In the genomic region with DNA sequence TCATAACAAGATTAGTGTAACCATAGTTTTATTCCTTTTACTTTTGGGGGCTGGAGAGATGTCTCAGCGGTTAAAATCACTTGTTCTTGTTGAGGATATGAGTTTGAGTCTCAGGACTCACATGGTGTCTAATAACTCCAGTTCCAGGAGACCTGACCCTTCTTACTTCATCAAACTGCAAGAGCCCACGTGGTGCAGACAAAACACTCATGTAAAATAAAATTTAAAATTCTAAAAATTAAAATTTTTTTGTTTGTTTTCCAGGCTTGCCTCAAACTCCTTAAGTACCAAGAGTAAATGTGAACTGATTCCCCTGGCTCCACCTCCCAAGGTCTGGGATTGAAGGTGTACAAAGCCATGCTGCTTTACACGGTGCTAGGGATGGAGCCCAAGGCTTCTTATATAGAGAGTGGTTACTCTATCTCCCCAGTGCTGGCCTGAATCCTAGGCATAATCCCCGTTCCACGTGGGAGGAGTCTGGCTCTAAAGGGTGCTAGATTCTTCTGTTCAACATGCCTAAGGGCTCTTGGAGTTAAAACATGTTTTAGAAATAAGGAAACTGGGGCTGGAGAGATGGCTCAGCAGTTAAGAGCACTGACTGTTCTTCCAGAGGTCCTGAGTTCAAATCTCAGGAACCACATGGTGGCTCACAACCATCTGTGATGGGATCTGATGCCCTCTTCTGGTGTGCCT, we compare ENCODE assay signal across 9 mouse cellular contexts. TPM values are rescaled to one million over a fixed set of nuclear protein-coding genes. Genes with fewer than 3 reads are reported as not detected.
DNase-seq lines count a peak whose midpoint lies in the region; ATAC-seq lines count a peak whose summit lies in the region.
"Had no signal": no experiment of that assay in that cellular context is flagged by ENCODE, and none has a peak within 500 bp of the region (broad histone marks: within the 10 kb centered on the region; RNA-seq: fewer than 3 reads in every experiment).

No protein-coding gene starts in this region.

- H3K4me1 ChIP-seq in kidney, embryonic 16.5 days (ENCODE audit: insufficient read depth, low read length): peaks cover 19% of the 10 kb centered on the region
- no peaks in the 10 kb centered on the region for H3K4me1 ChIP-seq in embryonic facial prominence, embryonic 11.5 days (ENCODE audit: control insufficient read depth, insufficient read depth, low read length)
- peaks cover 15% of the 10 kb centered on the region for H3K4me1 ChIP-seq in hindbrain, embryonic 15.5 days (replicated peaks)
- peaks cover 6% of the 10 kb centered on the region; the same call in 1 of the 2 replicates for H3K4me1 ChIP-seq in midbrain, embryonic 15.5 days

- WGBS in kidney, embryonic 16.5 days: 22% methylated on average over 5 of the region's 5 CpGs
- 20% methylated on average over 5 of the region's 5 CpGs for WGBS in embryonic facial prominence, embryonic 11.5 days
- WGBS in hindbrain, embryonic 15.5 days: 27% methylated on average over 5 of the region's 5 CpGs
- 27% methylated on average over 5 of the region's 5 CpGs for WGBS in midbrain, embryonic 15.5 days

- no peaks in the 10 kb centered on the region for H3K36me3 ChIP-seq in kidney, embryonic 16.5 days (ENCODE audit: insufficient read depth, low read length)
- H3K36me3 ChIP-seq in embryonic facial prominence, embryonic 11.5 days (replicated peaks; ENCODE audit: control insufficient read depth, insufficient read depth, low read depth, low read length): no peaks in the 10 kb centered on the region
- peaks cover 6% of the 10 kb centered on the region; the same call in 1 of the 2 replicates for H3K36me3 ChIP-seq in hindbrain, embryonic 15.5 days
- H3K36me3 ChIP-seq in midbrain, embryonic 15.5 days (replicated peaks): no peaks in the 10 kb centered on the region

- no peak for ATAC-seq in kidney, embryonic 16.5 days (ENCODE audit: low FRiP score, low TSS enrichment)
- no peak for ATAC-seq in embryonic facial prominence, embryonic 11.5 days (replicated peaks; ENCODE audit: insufficient number of reproducible peaks, low FRiP score, low TSS enrichment, low read depth)
- no peak for ATAC-seq in hindbrain, embryonic 15.5 days (ENCODE audit: low FRiP score, low read depth)
- no peak for ATAC-seq in midbrain, embryonic 15.5 days (replicated peaks)

- DNase-seq in kidney, adult 11 months: no peak
- no peak for DNase-seq in embryonic facial prominence, embryonic 11.5 days (ENCODE audit: low spot score)
- no peak for DNase-seq in adrenal gland, adult 18-20 months (ENCODE audit: low spot score in 2 of 2)
- DNase-seq in retina, embryonic 14.5 days (ENCODE audit: low spot score): no peak
- no peak for DNase-seq in kidney, adult 9 months

- peak overlapping the region; percentile 50; the same call in 1 of the 2 replicates for H3K4me3 ChIP-seq in kidney, embryonic 16.5 days (ENCODE audit: low read length)
- no peak overlapping the region for H3K4me3 ChIP-seq in embryonic facial prominence, embryonic 11.5 days (ENCODE audit: low read depth, low read length)
- H3K4me3 ChIP-seq in hindbrain, embryonic 15.5 days: peak overlapping the region; percentile 83
- H3K4me3 ChIP-seq in midbrain, embryonic 15.5 days: peak overlapping the region; percentile 60

- H3K27ac ChIP-seq in kidney, embryonic 16.5 days (ENCODE audit: low read length): no peak overlapping the region
- no peak overlapping the region for H3K27ac ChIP-seq in embryonic facial prominence, embryonic 11.5 days (replicated peaks; ENCODE audit: low read depth, low read length)
- H3K27ac ChIP-seq in hindbrain, embryonic 15.5 days (replicated peaks): peak overlapping the region; percentile 79; the same call in 1 of the 2 replicates
- no peak overlapping the region for H3K27ac ChIP-seq in midbrain, embryonic 15.5 days

- H3K4me2 ChIP-seq in kidney, embryonic 16.5 days (replicated peaks; ENCODE audit: low read depth, low read length): peak overlapping the region; percentile 66
- H3K4me2 ChIP-seq in embryonic facial prominence, embryonic 11.5 days (ENCODE audit: low read depth, low read length): peak overlapping the region; percentile 88
- H3K4me2 ChIP-seq in hindbrain, embryonic 15.5 days: peak overlapping the region; percentile 87
- peak overlapping the region; percentile 76 for H3K4me2 ChIP-seq in midbrain, embryonic 15.5 days

- no peak overlapping the region for H3K9ac ChIP-seq in kidney, embryonic 16.5 days (replicated peaks; ENCODE audit: low read length)
- H3K9ac ChIP-seq in embryonic facial prominence, embryonic 11.5 days (replicated peaks; ENCODE audit: low read length): no peak overlapping the region
- 0 out of 2 replicates have a peak overlapping the region, but pooled peaks have one; percentile 69 for H3K9ac ChIP-seq in hindbrain, embryonic 15.5 days
- H3K9ac ChIP-seq in midbrain, embryonic 15.5 days: no peak overlapping the region

- no peaks in the 10 kb centered on the region for H3K9me3 ChIP-seq in kidney, embryonic 16.5 days (ENCODE audit: low read length)
- H3K9me3 ChIP-seq in embryonic facial prominence, embryonic 11.5 days (replicated peaks; ENCODE audit: control insufficient read depth, low read length): no peaks in the 10 kb centered on the region
- no peaks in the 10 kb centered on the region for H3K9me3 ChIP-seq in hindbrain, embryonic 15.5 days
- H3K9me3 ChIP-seq in midbrain, embryonic 15.5 days: no peaks in the 10 kb centered on the region

- no peaks in the 10 kb centered on the region for H3K27me3 ChIP-seq in kidney, embryonic 16.5 days (ENCODE audit: insufficient read depth, low read length)
- H3K27me3 ChIP-seq in embryonic facial prominence, embryonic 11.5 days (ENCODE audit: control insufficient read depth, insufficient read depth, low read length): no peaks in the 10 kb centered on the region; the same call in 1 of the 2 replicates
- no peaks in the 10 kb centered on the region for H3K27me3 ChIP-seq in hindbrain, embryonic 15.5 days
- no peaks in the 10 kb centered on the region for H3K27me3 ChIP-seq in midbrain, embryonic 15.5 days (replicated peaks)

RNA-seq across cellular contexts. Expression of a gene that starts 0.8 kb away (rescaled TPM):
- 14.2 and 14.4 TPM in 2 replicates for polyA plus RNA-seq in kidney, embryonic 16.5 days (2015; fragmentation: Nextera tagmentation; extraction: Ambion mirVana)
- polyA plus RNA-seq in embryonic facial prominence, embryonic 11.5 days (2014; fragmentation: Nextera tagmentation; extraction: Ambion mirVana): 4.8 and 6.1 TPM in 2 replicates
- 21.1 and 23.0 TPM in 2 replicates for polyA plus RNA-seq in hindbrain, embryonic 15.5 days (2015; fragmentation: Nextera tagmentation; extraction: Ambion mirVana)
- polyA plus RNA-seq in midbrain, embryonic 15.5 days (2015; fragmentation: Nextera tagmentation; extraction: Ambion mirVana): 15.4 and 15.5 TPM in 2 replicates
- 10 to 100 TPM; 40.6 to 43.4 TPM for total RNA-seq in adrenal gland, adult 18-20 months (2021)

RNA-seq across cellular contexts. Expression of a gene that starts 8.4 kb away (rescaled TPM):
- 5.4 and 6.0 TPM in 2 replicates for polyA plus RNA-seq in kidney, embryonic 16.5 days (2015; fragmentation: Nextera tagmentation; extraction: Ambion mirVana)
- 2.5 and 3.1 TPM in 2 replicates for polyA plus RNA-seq in embryonic facial prominence, embryonic 11.5 days (2014; fragmentation: Nextera tagmentation; extraction: Ambion mirVana)
- polyA plus RNA-seq in hindbrain, embryonic 15.5 days (2015; fragmentation: Nextera tagmentation; extraction: Ambion mirVana): 8.5 and 11.7 TPM in 2 replicates
- 13.4 and 14.1 TPM in 2 replicates for polyA plus RNA-seq in midbrain, embryonic 15.5 days (2015; fragmentation: Nextera tagmentation; extraction: Ambion mirVana)
- total RNA-seq in adrenal gland, adult 18-20 months (2021): 10 to 100 TPM; 10.7 to 11.2 TPM
- total RNA-seq: neutrophil, adult 5-6 weeks had no signal

RNA-seq across cellular contexts. Expression of a gene that starts 8.5 kb away (rescaled TPM):
- polyA plus RNA-seq in kidney, embryonic 16.5 days (2015; fragmentation: Nextera tagmentation; extraction: Ambion mirVana): 70.3 and 75.4 TPM in 2 replicates
- 28.5 and 33.8 TPM in 2 replicates for polyA plus RNA-seq in embryonic facial prominence, embryonic 11.5 days (2014; fragmentation: Nextera tagmentation; extraction: Ambion mirVana)
- 51.7 and 53.8 TPM in 2 replicates for polyA plus RNA-seq in hindbrain, embryonic 15.5 days (2015; fragmentation: Nextera tagmentation; extraction: Ambion mirVana)
- polyA plus RNA-seq in midbrain, embryonic 15.5 days (2015; fragmentation: Nextera tagmentation; extraction: Ambion mirVana): 49.3 and 52.4 TPM in 2 replicates
- 100 to 1,000 TPM; 280 to 531 TPM for total RNA-seq in adrenal gland, adult 18-20 months (2021)

RNA-seq across cellular contexts. Expression of a gene that starts 18.0 kb away (rescaled TPM):
- 10.4 and 10.7 TPM in 2 replicates for polyA plus RNA-seq in kidney, embryonic 16.5 days (2015; fragmentation: Nextera tagmentation; extraction: Ambion mirVana)
- 6.9 and 9.5 TPM in 2 replicates for polyA plus RNA-seq in embryonic facial prominence, embryonic 11.5 days (2014; fragmentation: Nextera tagmentation; extraction: Ambion mirVana)
- 95.5 and 119 TPM in 2 replicates for polyA plus RNA-seq in hindbrain, embryonic 15.5 days (2015; fragmentation: Nextera tagmentation; extraction: Ambion mirVana)
- 116 and 120 TPM in 2 replicates for polyA plus RNA-seq in midbrain, embryonic 15.5 days (2015; fragmentation: Nextera tagmentation; extraction: Ambion mirVana)
- 10 to 100 TPM; 19.4 to 22.3 TPM for total RNA-seq in adrenal gland, adult 18-20 months (2021)
- total RNA-seq: neutrophil, adult 5-6 weeks had no signal

RNA-seq across cellular contexts. Expression of a gene that starts 36.7 kb away (rescaled TPM):
- 9.0 TPM in 2 replicates for polyA plus RNA-seq in kidney, embryonic 16.5 days (2015; fragmentation: Nextera tagmentation; extraction: Ambion mirVana)
- polyA plus RNA-seq in embryonic facial prominence, embryonic 11.5 days (2014; fragmentation: Nextera tagmentation; extraction: Ambion mirVana): 17.2 and 17.4 TPM in 2 replicates
- 9.1 and 9.3 TPM in 2 replicates for polyA plus RNA-seq in hindbrain, embryonic 15.5 days (2015; fragmentation: Nextera tagmentation; extraction: Ambion mirVana)
- 10.5 TPM in 2 replicates for polyA plus RNA-seq in midbrain, embryonic 15.5 days (2015; fragmentation: Nextera tagmentation; extraction: Ambion mirVana)
- 10 to 100 TPM; 12.3 to 14.2 TPM for total RNA-seq in adrenal gland, adult 18-20 months (2021)
